Mouse (Mus musculus) macrophage (primary cell): Measurements from ENCODE around the gene Izumo1. TPM values are rescaled to one million over a fixed set of nuclear protein-coding genes. Genes with fewer than 3 reads are reported as not detected.

Experiments used
- polyA plus RNA-seq: library from polyadenylated mRNA; stranded (reverse); fragments of 250-400 nt; gene quantifications from 3 replicates; pipeline ENCODE4 v1.2.4, GENCODE M21; 2018; ENCODE audit warnings: inconsistent platforms

Gene Izumo1
- polyA plus RNA-seq, 1 experiment from 2014 or later, result not detected

Other genes with a start within 250 kb of the Izumo1 start
- 174 to 235 TPM (median 186 TPM) in 3 replicates for gene Snrnp70, start 226.1 kb upstream of the Izumo1 start, polyA plus RNA-seq
- gene Kcna7, start 216.2 kb upstream of the Izumo1 start, polyA plus RNA-seq, result not detected in 3 replicates
- not detected in 3 replicates for gene Ntf5, start 208.1 kb upstream of the Izumo1 start, polyA plus RNA-seq
- not detected in 3 replicates for gene Lhb, start 201.0 kb upstream of the Izumo1 start, polyA plus RNA-seq
- gene Gys1, start 187.0 kb upstream of the Izumo1 start, polyA plus RNA-seq, result 7.1 to 9.5 TPM (median 7.3 TPM) in 3 replicates
- 14.9 to 41.5 TPM (median 18.7 TPM) in 3 replicates for gene Ruvbl2, start 183.7 kb upstream of the Izumo1 start, polyA plus RNA-seq
- gene Ftl1, start 161.9 kb upstream of the Izumo1 start, polyA plus RNA-seq, result 15,351 to 37,573 TPM (median 32,957 TPM) in 3 replicates
- gene Bax, start 154.9 kb upstream of the Izumo1 start, polyA plus RNA-seq, result 72.6 to 246 TPM (median 245 TPM) in 3 replicates
- not detected in 3 replicates for gene Tulp2, start 139.9 kb upstream of the Izumo1 start, polyA plus RNA-seq
- gene Gm45808, start 135.0 kb upstream of the Izumo1 start, polyA plus RNA-seq, result not detected in 3 replicates
- gene Dhdh, start 133.0 kb upstream of the Izumo1 start, polyA plus RNA-seq, result 12.5 to 24.6 TPM (median 12.8 TPM) in 3 replicates
- 298 to 734 TPM (median 400 TPM) in 3 replicates for gene Nucb1, start 111.4 kb upstream of the Izumo1 start, polyA plus RNA-seq
- 21.4 to 32.3 TPM (median 27.6 TPM) in 3 replicates for gene Ppp1r15a, start 95.5 kb upstream of the Izumo1 start, polyA plus RNA-seq
- 0.04 to 1.5 TPM (median 0.68 TPM) in 3 replicates for gene Plekha4, start 95.5 kb upstream of the Izumo1 start, polyA plus RNA-seq
- 0.78 to 5.8 TPM (median 1.3 TPM) in 3 replicates for gene Hsd17b14, start 66.9 kb upstream of the Izumo1 start, polyA plus RNA-seq
- 31.4 to 52.8 TPM (median 38.5 TPM) in 3 replicates for gene Bcat2, start 51.7 kb upstream of the Izumo1 start, polyA plus RNA-seq
- gene Fgf21, start 6.3 kb upstream of the Izumo1 start, polyA plus RNA-seq, result not detected in 3 replicates
- not detected in 3 replicates for gene Fut1, start 4.5 kb upstream of the Izumo1 start, polyA plus RNA-seq
- gene Rasip1, start 5.7 kb downstream of the Izumo1 start, polyA plus RNA-seq, result 0.04 to 0.08 TPM (median 0.07 TPM) in 3 replicates
- gene Mamstr, start 18.2 kb downstream of the Izumo1 start, polyA plus RNA-seq, result not detected in 3 replicates
- not detected in 3 replicates for gene Fut2, start 44.6 kb downstream of the Izumo1 start, polyA plus RNA-seq
- gene Ntn5, start 62.2 kb downstream of the Izumo1 start, polyA plus RNA-seq, result not detected in 3 replicates
- not detected in 3 replicates for gene Sec1, start 72.6 kb downstream of the Izumo1 start, polyA plus RNA-seq
- gene Car11, start 78.0 kb downstream of the Izumo1 start, polyA plus RNA-seq, result 0.56 TPM in 1 of 3 replicates, not detected in the others
- 11.3 to 58.2 TPM (median 52.9 TPM) in 3 replicates for gene Dbp, start 83.3 kb downstream of the Izumo1 start, polyA plus RNA-seq
- 290 to 1,003 TPM (median 791 TPM) in 3 replicates for gene Rpl18, start 93.6 kb downstream of the Izumo1 start, polyA plus RNA-seq
- gene Sphk2, start 96.2 kb downstream of the Izumo1 start, polyA plus RNA-seq, result 47.1 to 55.5 TPM (median 51.5 TPM) in 3 replicates
- gene Fam83e, start 99.4 kb downstream of the Izumo1 start, polyA plus RNA-seq, result not detected in 3 replicates
- not detected in 3 replicates for gene Spaca4, start 104.0 kb downstream of the Izumo1 start, polyA plus RNA-seq
- 0.04 to 0.06 TPM in 2 of 3 replicates, not detected in the other for gene Lmtk3, start 161.9 kb downstream of the Izumo1 start, polyA plus RNA-seq
- 0.55 to 1.1 TPM (median 0.56 TPM) in 3 replicates for gene Sult2b1, start 162.9 kb downstream of the Izumo1 start, polyA plus RNA-seq
- 42.8 to 66.2 TPM (median 50.0 TPM) in 3 replicates for gene Cyth2, start 192.8 kb downstream of the Izumo1 start, polyA plus RNA-seq
- not detected in 3 replicates for gene Kcnj14, start 203.0 kb downstream of the Izumo1 start, polyA plus RNA-seq
- 4.9 to 28.9 TPM (median 5.3 TPM) in 3 replicates for gene Grwd1, start 209.1 kb downstream of the Izumo1 start, polyA plus RNA-seq